Mouse (Mus musculus): Measurements from ENCODE around the gene Ttll11. TPM values are rescaled to one million over a fixed set of nuclear protein-coding genes. Genes with fewer than 3 reads are reported as not detected.

Gene Ttll11
- polyA plus RNA-seq, 1 experiment, result 4.1 TPM

DNA sequence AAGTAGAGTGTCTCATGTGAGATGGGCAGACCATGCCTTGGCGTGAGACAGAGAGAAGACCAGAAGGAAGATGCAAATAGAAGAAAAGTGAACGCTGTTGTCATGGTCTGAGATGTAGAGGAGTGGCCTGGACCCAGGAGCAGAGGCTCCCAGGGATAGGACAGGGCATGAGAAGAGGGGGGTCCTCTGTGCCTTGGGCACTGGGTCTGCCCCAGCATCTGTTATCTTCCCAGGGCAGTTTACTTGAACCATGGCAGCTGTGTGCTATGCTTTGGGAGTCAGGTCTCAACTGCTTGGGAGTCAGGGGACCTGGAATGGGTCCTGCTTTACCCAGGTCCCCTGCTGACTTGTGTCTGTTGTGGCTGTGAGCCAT lies 167.2 kb downstream of the Ttll11 start:
- no peak for TF ChIP-seq CTCF (IDR thresholded peaks at IDR 0.05; ENCODE audit: control insufficient read depth, insufficient read depth, low read length)
- TF ChIP-seq POLR2A (IDR thresholded peaks at IDR 0.05; ENCODE audit: borderline replicate concordance, control insufficient read depth, low read depth, low read length), result no peak
- Histone ChIP-seq H3K27ac (ENCODE audit: control insufficient read depth, insufficient read depth, low read depth, low read length, poor library complexity) (no peak overlapping the region), H3K4me3 (replicated peaks; ENCODE audit: control insufficient read depth, low read depth, low read length) (no peak overlapping the region), H3K4me1 (ENCODE audit: control insufficient read depth, insufficient read depth, low read length) (no peaks in the 10 kb centered on the region)
- 71% methylated on average over 2 of the region's 2 CpGs for WGBS

DNA sequence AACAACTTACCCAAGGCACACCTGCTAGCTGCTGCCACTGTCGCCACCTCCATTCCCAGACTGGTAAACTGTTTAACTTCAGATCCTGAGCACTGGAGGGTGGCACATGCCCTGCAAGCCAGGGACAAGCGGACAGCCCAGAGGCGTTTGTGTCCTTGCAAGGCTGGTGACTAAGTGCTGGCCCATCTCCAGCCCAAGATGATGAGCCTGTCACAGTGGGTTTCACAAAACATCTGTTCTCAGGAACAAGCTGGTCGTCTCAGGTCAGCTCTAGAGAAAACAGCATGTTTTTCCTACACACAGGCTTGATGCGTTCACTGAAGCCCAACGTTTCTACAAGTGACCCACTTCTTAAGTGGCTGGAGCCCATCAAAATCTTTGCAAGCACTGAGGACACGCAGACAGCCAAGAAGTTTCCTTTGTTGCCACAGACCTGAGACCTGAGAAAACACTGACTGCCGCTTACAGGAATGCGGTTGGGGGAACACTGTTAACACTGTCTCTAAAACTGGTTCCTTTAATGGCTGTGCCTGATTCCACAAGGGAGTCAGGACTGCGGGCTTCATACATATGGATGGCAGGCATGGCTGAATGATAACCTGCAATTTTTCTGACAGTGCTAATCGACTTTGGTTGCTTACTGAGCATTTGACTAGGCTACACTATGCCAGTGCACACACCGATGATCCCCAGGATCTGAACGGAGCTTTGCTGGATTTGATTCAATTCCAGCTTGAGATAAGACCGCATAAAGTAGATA lies 167.7 kb downstream of the Ttll11 start:
- 67% methylated on average over 14 of the region's 14 CpGs for WGBS
- H3K4me1 ChIP-seq (ENCODE audit: control insufficient read depth, insufficient read depth, low read length), result no peaks in the 10 kb centered on the region

DNA sequence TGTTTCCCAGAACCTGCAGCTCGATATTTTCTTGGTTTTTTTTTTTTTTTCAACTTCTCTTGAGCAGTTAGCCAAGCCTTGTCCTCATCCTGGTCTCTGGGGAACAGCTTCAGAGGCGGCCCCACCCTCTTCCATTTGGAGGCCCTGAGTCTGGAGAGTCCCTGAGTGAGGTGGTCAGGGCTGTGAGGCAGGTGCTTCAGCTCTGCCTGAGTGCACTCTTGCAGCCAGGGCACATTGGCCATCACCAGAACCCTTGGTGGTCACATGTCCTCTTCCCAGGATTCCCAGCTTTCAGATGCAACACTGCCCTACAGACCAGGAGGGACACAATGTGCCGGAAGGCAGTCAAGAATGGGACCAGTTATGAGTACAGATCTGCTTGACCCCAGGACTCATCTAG lies 169.7 kb downstream of the Ttll11 start:
- TF ChIP-seq CTCF (IDR thresholded peaks at IDR 0.05; ENCODE audit: control insufficient read depth, insufficient read depth, low read length) (no peak), POLR2A (IDR thresholded peaks at IDR 0.05; ENCODE audit: borderline replicate concordance, control insufficient read depth, low read depth, low read length) (no peak)

More for the DNA sequence above, 167.7 kb downstream of the Ttll11 start:
- no peak overlapping the region for H3K27ac ChIP-seq (ENCODE audit: control insufficient read depth, insufficient read depth, low read depth, low read length, poor library complexity)
- H3K4me3 ChIP-seq (replicated peaks; ENCODE audit: control insufficient read depth, low read depth, low read length), result no peak overlapping the region
- TF ChIP-seq CTCF (IDR thresholded peaks at IDR 0.05; ENCODE audit: control insufficient read depth, insufficient read depth, low read length) (no peak), POLR2A (IDR thresholded peaks at IDR 0.05; ENCODE audit: borderline replicate concordance, control insufficient read depth, low read depth, low read length) (no peak)

GRCm38 (mm10) chr2:35809141-35809540 lies 170.6 kb downstream of the Ttll11 start:
- no peak for TF ChIP-seq POLR2A (IDR thresholded peaks at IDR 0.05; ENCODE audit: borderline replicate concordance, control insufficient read depth, low read depth, low read length)
- TF ChIP-seq CTCF (IDR thresholded peaks at IDR 0.05; ENCODE audit: control insufficient read depth, insufficient read depth, low read length), result no peak
- H3K4me3 ChIP-seq (replicated peaks; ENCODE audit: control insufficient read depth, low read depth, low read length), result no peak overlapping the region
- no peak overlapping the region for H3K27ac ChIP-seq (ENCODE audit: control insufficient read depth, insufficient read depth, low read depth, low read length, poor library complexity)
- 70% methylated on average over 3 of the region's 3 CpGs for WGBS
- no peaks in the 10 kb centered on the region for H3K4me1 ChIP-seq (ENCODE audit: control insufficient read depth, insufficient read depth, low read length)

More for the DNA sequence above, 169.7 kb downstream of the Ttll11 start:
- Histone ChIP-seq H3K4me1 (ENCODE audit: control insufficient read depth, insufficient read depth, low read length) (no peaks in the 10 kb centered on the region), H3K27ac (ENCODE audit: control insufficient read depth, insufficient read depth, low read depth, low read length, poor library complexity) (no peak overlapping the region), H3K4me3 (replicated peaks; ENCODE audit: control insufficient read depth, low read depth, low read length) (no peak overlapping the region)
- WGBS, result 64% methylated on average over 3 of the region's 3 CpGs

GRCm38 (mm10) chr2:35805881-35806280 lies 173.8 kb downstream of the Ttll11 start:
- Histone ChIP-seq H3K27ac (ENCODE audit: control insufficient read depth, insufficient read depth, low read depth, low read length, poor library complexity) (no peak overlapping the region), H3K4me1 (ENCODE audit: control insufficient read depth, insufficient read depth, low read length) (no peaks in the 10 kb centered on the region), H3K4me3 (replicated peaks; ENCODE audit: control insufficient read depth, low read depth, low read length) (no peak overlapping the region)
- WGBS, result 81% methylated on average over 13 of the region's 13 CpGs
- no peak for TF ChIP-seq POLR2A (IDR thresholded peaks at IDR 0.05; ENCODE audit: borderline replicate concordance, control insufficient read depth, low read depth, low read length)
- TF ChIP-seq CTCF (IDR thresholded peaks at IDR 0.05; ENCODE audit: control insufficient read depth, insufficient read depth, low read length), result no peak

- no peaks in the 10 kb centered on the region for H3K4me1 ChIP-seq (ENCODE audit: control insufficient read depth, insufficient read depth, low read length)
- no peak overlapping the region for H3K4me3 ChIP-seq (replicated peaks; ENCODE audit: control insufficient read depth, low read depth, low read length)
- no peak overlapping the region for H3K27ac ChIP-seq (ENCODE audit: control insufficient read depth, insufficient read depth, low read depth, low read length, poor library complexity)
- no peak for TF ChIP-seq POLR2A (IDR thresholded peaks at IDR 0.05; ENCODE audit: borderline replicate concordance, control insufficient read depth, low read depth, low read length)
- no peak for TF ChIP-seq CTCF (IDR thresholded peaks at IDR 0.05; ENCODE audit: control insufficient read depth, insufficient read depth, low read length)
- WGBS, result 85% methylated on average over 11 of the region's 11 CpGs
Measured at GRCm38 (mm10) chr2:35803095-35803494, 176.6 kb downstream of the Ttll11 start.

GRCm38 (mm10) chr2:35801759-35802158 lies 178.0 kb downstream of the Ttll11 start:
- H3K27ac ChIP-seq (ENCODE audit: control insufficient read depth, insufficient read depth, low read depth, low read length, poor library complexity), result no peak overlapping the region
- no peaks in the 10 kb centered on the region for H3K4me1 ChIP-seq (ENCODE audit: control insufficient read depth, insufficient read depth, low read length)
- WGBS, result 81% methylated on average over 2 of the region's 2 CpGs
- TF ChIP-seq CTCF (IDR thresholded peaks at IDR 0.05; ENCODE audit: control insufficient read depth, insufficient read depth, low read length) (no peak), POLR2A (IDR thresholded peaks at IDR 0.05; ENCODE audit: borderline replicate concordance, control insufficient read depth, low read depth, low read length) (no peak)
- no peak overlapping the region for H3K4me3 ChIP-seq (replicated peaks; ENCODE audit: control insufficient read depth, low read depth, low read length)

- Histone ChIP-seq H3K4me3 (replicated peaks; ENCODE audit: control insufficient read depth, low read depth, low read length) (no peak overlapping the region), H3K27ac (ENCODE audit: control insufficient read depth, insufficient read depth, low read depth, low read length, poor library complexity) (no peak overlapping the region), H3K4me1 (ENCODE audit: control insufficient read depth, insufficient read depth, low read length) (no peaks in the 10 kb centered on the region; the same call in 1 of the 2 replicates)
- WGBS, result 76% methylated on average over 6 of the region's 6 CpGs
- TF ChIP-seq CTCF (IDR thresholded peaks at IDR 0.05; ENCODE audit: control insufficient read depth, insufficient read depth, low read length), result no peak
Measured at GRCm38 (mm10) chr2:35799073-35799472, 180.6 kb downstream of the Ttll11 start.

Measured in bone marrow, adult 2 months (tissue).